Mouse (Mus musculus) heart, embryonic 11.5 days (tissue): ENCODE measurements at regions not wholly inside any gene's neighbourhood (a gene's known extent, or its start where the extent isn't known, plus 50 kb on each side); places are given as distances from the start of the nearest gene placed in this dataset.

ENCODE experiments used
- ATAC-seq: fragments of 200-750 bp; cut with Nextera tagmentation; replicated peaks from 2 replicates; pipeline ENCODE4 v1.8.0; 2017; ENCODE audit warnings: moderate library complexity; ENCODE audit not compliant: insufficient number of reproducible peaks, low FRiP score, low TSS enrichment
- H3K27ac ChIP-seq: fragments of 300-500 bp; sonication (generic); 2 replicates; pipeline ENCODE4 v1.5.1; 2014; ENCODE audit warnings: mild to moderate bottlenecking, low read depth, low read length
- H3K27me3 ChIP-seq: fragments of 300-500 bp; sonication (generic); 2 replicates; pipeline ENCODE4 v1.6.1; 2014; ENCODE audit warnings: mild to moderate bottlenecking, low read length, mixed read lengths; ENCODE audit not compliant: control insufficient read depth, insufficient read depth
- H3K36me3 ChIP-seq: fragments of 300-500 bp; sonication (generic); 2 replicates; pipeline ENCODE4 v1.6.1; 2014; ENCODE audit warnings: mild to moderate bottlenecking, low read length, moderate library complexity, mixed read lengths; ENCODE audit not compliant: control insufficient read depth, insufficient read depth
- H3K4me1 ChIP-seq: fragments of 300-500 bp; sonication (generic); 2 replicates; pipeline ENCODE4 v1.6.1; 2014; ENCODE audit warnings: low read length; ENCODE audit not compliant: control insufficient read depth, insufficient read depth
- H3K4me2 ChIP-seq: fragments of 300-500 bp; sonication (generic); 2 replicates; pipeline ENCODE4 v1.6.1; 2014; ENCODE audit warnings: mild to moderate bottlenecking, moderate library complexity
- H3K4me3 ChIP-seq: fragments of 300-500 bp; sonication (generic); 2 replicates; pipeline ENCODE4 v1.5.1; 2014; ENCODE audit warnings: low read depth, low read length
- H3K9ac ChIP-seq: fragments of 300-500 bp; sonication (generic); 2 replicates; pipeline ENCODE4 v1.6.1; 2014; ENCODE audit warnings: mild to moderate bottlenecking, low read depth, low read length, moderate library complexity
- H3K9me3 ChIP-seq: fragments of 300-500 bp; sonication (generic); replicated peaks from 2 replicates; pipeline ENCODE4 v1.6.1; 2016; ENCODE audit warnings: low read length; ENCODE audit not compliant: control insufficient read depth
- WGBS: fragments of 180-500 bp; shearing (Covaris S2); extraction: QIAGEN DNeasy Blood & Tissue Kit; methylation state at CpG from one replicate; pipeline ENCODE4 v1.1.7; 2014; ENCODE audit not compliant: insufficient replicate concordance; 5-methylcytosine and 5-hydroxymethylcytosine counted together

DNA sequence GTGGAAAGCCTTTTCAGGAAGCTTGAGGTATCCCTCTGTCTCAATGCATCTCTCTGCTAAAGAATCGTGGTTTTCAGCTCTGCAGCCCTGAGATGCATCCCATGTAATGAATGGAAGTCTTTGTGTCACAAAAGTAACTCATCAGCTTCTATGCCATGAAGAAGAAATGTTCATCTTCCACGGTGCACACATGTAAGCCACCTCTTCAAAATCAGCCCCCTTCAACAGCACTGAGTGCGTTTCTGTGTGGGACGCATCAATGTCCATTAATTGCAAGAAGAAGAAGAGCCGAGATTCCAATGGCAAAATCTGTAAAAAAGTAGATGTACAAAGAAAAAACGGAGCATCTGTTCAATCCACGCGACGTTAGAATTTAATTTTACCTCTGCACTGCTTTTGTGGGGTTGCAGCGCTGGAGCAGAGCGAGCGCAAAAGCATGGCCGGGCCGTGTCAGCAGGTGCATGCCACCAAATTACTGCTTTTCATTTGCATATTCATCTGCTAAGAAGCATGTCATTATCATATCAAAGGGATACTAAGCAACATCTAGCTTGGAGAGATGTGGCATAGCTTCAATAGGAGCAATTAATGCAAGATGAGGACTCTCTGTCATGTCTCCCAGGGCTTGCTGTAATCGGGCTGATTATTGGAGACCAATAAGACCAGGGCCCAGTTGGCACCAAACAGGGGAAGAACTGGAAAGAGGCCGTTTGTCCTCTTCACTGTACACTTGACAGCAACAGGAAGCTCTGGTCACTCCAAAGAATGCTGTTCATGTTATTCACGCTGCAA lies 185.0 kb upstream of the Sox2 start:
- Histone ChIP-seq H3K36me3 (no peaks in the 10 kb centered on the region), H3K9ac (no peak overlapping the region), H3K9me3 (no peaks in the 10 kb centered on the region), H3K4me2 (no peak overlapping the region), H3K27ac (no peak overlapping the region), H3K4me1 (no peaks in the 10 kb centered on the region), H3K27me3 (no peaks in the 10 kb centered on the region), H3K4me3 (no peak overlapping the region)
- 78% methylated on average over 17 of the region's 17 CpGs for WGBS
- ATAC-seq = no peak

DNA sequence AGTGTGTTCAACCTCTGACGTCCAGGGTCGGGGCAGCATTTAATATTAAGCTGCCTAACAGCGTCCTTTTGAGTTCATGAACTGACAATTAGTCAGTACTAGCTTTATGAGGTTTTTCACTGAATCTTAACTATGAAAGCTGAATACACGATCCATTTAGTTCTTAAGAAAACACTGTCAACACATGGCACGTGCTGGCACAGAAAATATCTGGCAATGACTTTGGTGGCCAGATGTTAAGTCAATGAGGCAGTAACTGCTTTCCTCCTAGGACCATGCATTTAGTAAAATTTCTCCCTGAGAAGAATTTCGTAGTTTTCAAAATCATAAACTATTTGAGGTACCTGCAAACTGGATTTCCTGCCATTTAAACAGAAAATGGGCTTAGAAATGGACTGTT lies 191.4 kb upstream of the Sox2 start:
- no peak for ATAC-seq
- no peak overlapping the region for H3K27ac ChIP-seq
- H3K9ac ChIP-seq = no peak overlapping the region
- H3K27me3 ChIP-seq = no peaks in the 10 kb centered on the region
- no peak overlapping the region for H3K4me2 ChIP-seq
- H3K36me3 ChIP-seq = no peaks in the 10 kb centered on the region
- H3K4me3 ChIP-seq = no peak overlapping the region
- no peaks in the 10 kb centered on the region for H3K9me3 ChIP-seq
- peaks cover 4% of the 10 kb centered on the region; the same call in 1 of the 2 replicates for H3K4me1 ChIP-seq
- 81% methylated on average over 6 of the region's 6 CpGs for WGBS

DNA sequence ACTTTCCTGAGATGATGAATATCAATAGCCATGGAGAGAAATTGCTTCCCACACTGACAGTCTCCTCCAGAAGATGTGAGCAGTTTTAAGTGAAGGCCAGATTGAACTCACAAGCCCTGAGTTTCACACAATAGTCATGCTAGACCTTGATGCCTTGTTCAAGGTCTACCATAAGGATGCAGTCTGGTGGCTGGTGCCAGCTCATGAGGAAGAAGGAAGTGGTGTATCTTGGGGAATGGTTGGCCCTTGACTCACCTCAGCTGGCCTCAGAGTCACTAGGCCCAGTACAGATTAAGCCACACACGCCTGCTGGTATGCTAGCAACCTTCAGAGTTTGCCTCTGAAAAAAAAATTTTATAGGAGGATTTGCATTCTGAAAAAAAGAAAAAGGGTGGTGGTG lies 192.4 kb upstream of the Sox2 start:
- WGBS = 92% methylated on average over 1 of the region's 1 CpGs
- Histone ChIP-seq H3K9me3 (no peaks in the 10 kb centered on the region), H3K9ac (no peak overlapping the region), H3K4me2 (no peak overlapping the region), H3K27me3 (no peaks in the 10 kb centered on the region), H3K4me1 (peaks cover 4% of the 10 kb centered on the region; the same call in 1 of the 2 replicates), H3K27ac (no peak overlapping the region), H3K4me3 (no peak overlapping the region), H3K36me3 (no peaks in the 10 kb centered on the region)
- no peak for ATAC-seq

DNA sequence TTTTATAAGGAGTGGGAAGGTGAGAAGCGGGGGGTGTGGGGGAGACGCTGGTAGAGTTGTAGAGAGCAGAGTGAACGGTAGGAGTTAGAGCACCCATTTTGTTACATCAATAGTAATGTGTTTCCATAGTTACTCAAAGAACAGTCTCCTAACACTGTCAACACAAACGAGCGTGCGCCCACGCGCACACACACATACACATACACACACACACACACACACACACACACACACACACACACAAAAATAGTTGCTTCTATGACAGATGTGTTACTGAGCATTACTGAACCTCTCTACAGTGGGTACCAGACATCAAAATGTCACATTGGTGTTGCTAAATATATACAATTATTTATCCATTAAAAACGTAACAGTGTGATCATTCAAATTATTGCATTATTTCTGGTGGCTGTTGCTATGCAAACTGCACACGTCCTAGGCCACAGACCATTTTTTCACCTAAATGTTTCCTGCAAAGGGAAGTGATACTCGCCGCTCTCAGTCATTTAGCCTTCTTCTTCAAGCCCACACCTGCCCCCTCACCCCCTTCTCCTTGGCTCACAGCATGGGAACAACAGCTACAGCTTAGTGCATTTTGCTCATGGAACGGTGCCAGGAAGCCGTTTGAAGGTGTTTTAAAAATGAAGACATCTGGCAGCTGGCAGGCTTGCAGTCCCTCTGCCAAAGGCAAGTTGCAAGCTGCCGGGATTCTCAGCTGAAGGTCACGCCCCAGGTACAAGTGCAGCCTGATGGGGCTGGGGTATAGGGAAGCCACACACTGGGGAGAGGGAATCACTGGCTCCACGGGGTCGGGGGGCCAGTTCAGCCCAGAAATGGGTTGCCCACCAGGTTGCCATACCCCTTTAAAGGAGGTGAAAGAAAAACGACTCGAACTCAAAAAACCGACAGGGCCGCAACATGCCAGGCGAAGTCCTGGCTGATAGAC lies 193.4 kb upstream of the Sox2 start:
- Histone ChIP-seq H3K27me3 (no peaks in the 10 kb centered on the region), H3K36me3 (no peaks in the 10 kb centered on the region), H3K27ac (no peak overlapping the region), H3K9me3 (no peaks in the 10 kb centered on the region), H3K4me1 (peaks cover 4% of the 10 kb centered on the region; the same call in 1 of the 2 replicates), H3K9ac (no peak overlapping the region), H3K4me2 (no peak overlapping the region), H3K4me3 (no peak overlapping the region)
- no peak for ATAC-seq
- WGBS = 65% methylated on average over 23 of the region's 23 CpGs

DNA sequence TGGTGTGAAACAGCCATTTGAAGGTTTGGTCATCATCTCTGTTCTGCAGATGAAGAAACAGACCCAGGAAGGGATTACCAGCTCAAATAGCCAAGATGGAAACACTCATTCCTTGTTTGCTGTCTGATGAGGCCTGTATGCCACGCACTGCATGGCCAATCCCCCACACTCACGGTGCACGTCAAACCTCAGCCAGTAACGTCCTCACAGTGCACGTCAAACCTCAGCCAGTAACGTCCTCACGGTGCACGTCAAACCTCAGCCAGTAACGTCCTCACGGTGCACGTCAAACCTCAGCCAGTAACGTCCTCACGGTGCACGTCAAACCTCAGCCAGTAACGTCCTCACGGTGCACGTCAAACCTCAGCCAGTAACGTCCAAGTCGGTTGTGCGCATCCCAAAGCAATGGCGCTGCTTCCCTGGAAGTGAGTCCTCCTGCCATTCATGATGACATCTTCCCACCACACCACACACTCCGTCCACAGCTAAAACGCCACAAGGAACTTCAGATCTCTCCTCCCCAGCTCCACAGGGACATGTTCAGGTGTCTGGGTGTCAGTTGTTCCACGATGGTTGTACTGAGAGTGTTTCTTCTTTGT lies 196.1 kb upstream of the Sox2 start:
- H3K9ac ChIP-seq = no peak overlapping the region
- WGBS = 88% methylated on average over 20 of the region's 24 CpGs
- no peaks in the 10 kb centered on the region for H3K9me3 ChIP-seq
- ATAC-seq = no peak
- H3K27me3 ChIP-seq = no peaks in the 10 kb centered on the region
- no peak overlapping the region for H3K27ac ChIP-seq
- H3K36me3 ChIP-seq = no peaks in the 10 kb centered on the region
- H3K4me1 ChIP-seq = peaks cover 4% of the 10 kb centered on the region; the same call in 1 of the 2 replicates
- no peak overlapping the region for H3K4me3 ChIP-seq
- no peak overlapping the region for H3K4me2 ChIP-seq

DNA sequence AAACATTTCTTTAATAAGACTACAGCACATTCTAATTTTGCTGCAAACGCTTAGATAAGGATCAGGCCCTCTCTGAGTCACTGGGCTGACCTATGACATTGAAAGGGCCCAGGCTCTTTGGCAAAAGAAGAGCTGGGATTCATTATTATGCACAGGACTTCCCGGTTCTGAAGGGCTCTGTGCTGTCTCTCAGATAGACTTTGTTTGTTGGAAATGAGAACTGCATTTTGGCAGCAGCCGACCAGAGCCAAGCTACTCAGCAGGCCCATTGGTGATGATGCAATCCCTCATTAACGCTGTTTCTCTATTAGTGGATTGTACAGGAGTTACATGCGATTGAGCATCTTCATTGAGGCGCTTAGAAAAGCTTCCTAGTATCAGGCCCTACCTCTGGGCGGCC lies 204.9 kb upstream of the Sox2 start:
- Histone ChIP-seq H3K4me2 (no peak overlapping the region), H3K9me3 (0 out of 2 replicates have a peak, but pooled peaks cover 2% of the 10 kb centered on the region), H3K4me3 (no peak overlapping the region), H3K36me3 (no peaks in the 10 kb centered on the region), H3K9ac (no peak overlapping the region), H3K27me3 (no peaks in the 10 kb centered on the region), H3K4me1 (no peaks in the 10 kb centered on the region), H3K27ac (no peak overlapping the region)
- 50% methylated on average over 7 of the region's 7 CpGs for WGBS
- no peak for ATAC-seq

DNA sequence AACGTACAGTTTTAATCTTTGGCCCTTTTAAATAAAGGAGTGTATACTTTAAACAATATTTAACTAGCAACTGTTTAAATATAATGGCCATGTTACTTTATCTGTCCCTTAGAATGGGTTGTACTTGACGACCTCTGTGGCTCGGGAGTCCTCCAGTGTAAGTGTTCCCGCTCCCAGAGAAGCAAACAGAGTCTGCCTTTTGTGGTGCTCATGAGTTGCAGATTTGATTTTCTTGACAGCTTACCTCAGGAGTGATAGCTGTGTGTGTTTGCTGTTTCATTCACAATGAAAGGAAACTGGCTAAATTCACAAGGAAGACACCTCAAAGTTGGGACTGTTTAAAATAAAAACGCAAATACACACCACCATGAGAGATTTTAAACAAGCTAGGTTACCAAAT lies 205.4 kb upstream of the Sox2 start:
- ATAC-seq = no peak
- H3K27ac ChIP-seq = no peak overlapping the region
- 0 out of 2 replicates have a peak, but pooled peaks cover 2% of the 10 kb centered on the region for H3K9me3 ChIP-seq
- H3K36me3 ChIP-seq = no peaks in the 10 kb centered on the region
- no peak overlapping the region for H3K4me2 ChIP-seq
- H3K4me1 ChIP-seq = no peaks in the 10 kb centered on the region
- no peak overlapping the region for H3K9ac ChIP-seq
- no peaks in the 10 kb centered on the region for H3K27me3 ChIP-seq
- WGBS = 39% methylated on average over 5 of the region's 5 CpGs
- no peak overlapping the region for H3K4me3 ChIP-seq

DNA sequence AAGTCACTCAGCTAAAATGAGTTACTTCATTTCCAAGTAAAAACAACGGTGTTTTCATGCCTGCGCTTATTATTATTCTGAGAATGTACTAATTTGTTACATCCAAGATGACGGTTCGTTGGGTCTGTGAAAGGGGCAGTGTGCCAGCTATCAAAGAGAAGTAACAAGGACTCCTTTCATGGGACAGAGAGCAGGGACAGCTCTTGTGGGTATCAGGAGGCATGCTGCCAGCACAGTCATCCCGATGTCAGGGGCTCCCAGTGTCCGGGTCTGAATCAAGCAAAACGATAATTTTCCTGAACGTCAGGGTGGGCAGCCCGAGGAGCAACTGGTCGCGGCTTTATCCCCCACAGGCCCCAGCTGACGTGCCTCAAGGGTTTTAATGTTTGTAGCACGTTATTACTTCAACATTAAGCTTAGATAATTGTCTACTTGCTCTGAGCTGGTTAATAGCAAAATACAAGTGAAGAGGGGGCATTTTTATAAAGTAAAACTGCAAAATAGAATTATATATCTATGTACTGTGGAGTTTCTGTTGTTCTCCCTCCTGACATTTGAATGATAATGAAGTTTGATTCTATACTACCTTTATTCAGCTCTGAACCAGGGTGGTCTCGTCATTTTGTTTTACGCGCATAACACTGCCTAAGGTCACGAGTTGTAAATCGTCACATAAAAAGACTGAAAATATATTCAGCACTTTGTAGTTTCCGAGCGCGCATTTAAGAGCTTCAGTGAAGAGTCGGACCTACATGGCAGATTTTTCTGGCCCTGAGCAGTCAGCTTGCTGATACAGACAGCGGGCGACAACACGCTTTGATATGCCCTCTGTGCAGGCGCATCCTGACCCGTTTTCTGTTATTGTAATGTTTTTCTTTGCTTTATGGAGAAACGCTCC lies 206.2 kb upstream of the Sox2 start:
- H3K36me3 ChIP-seq = no peaks in the 10 kb centered on the region
- ATAC-seq = no peak
- no peak overlapping the region for H3K4me2 ChIP-seq
- WGBS = 70% methylated on average over 28 of the region's 28 CpGs
- no peak overlapping the region for H3K9ac ChIP-seq
- H3K27me3 ChIP-seq = no peaks in the 10 kb centered on the region
- H3K9me3 ChIP-seq = 0 out of 2 replicates have a peak, but pooled peaks cover 2% of the 10 kb centered on the region
- no peaks in the 10 kb centered on the region for H3K4me1 ChIP-seq
- no peak overlapping the region for H3K4me3 ChIP-seq
- no peak overlapping the region for H3K27ac ChIP-seq
